Mouse (Mus musculus): ENCODE results near the gene Dusp7.

DNA sequence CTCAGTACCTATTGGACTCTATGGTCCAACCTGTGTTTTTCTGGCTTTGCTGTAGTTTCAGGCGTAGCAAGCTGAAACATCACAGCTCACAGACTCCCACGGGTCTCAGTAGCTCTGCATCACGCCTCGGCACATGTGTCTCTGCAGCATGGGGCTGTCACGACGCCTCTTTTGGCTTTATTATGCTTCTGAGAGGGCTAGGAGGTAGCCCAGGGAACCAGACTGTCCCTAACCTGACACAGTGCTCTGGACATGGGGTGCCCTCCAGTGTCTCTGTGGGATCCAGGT is 2.9 kb downstream of the Dusp7 start:
- no peak for TF ChIP-seq CTCF (IDR thresholded peaks at IDR 0.05; ENCODE audit: insufficient read depth, low read length)
- TF ChIP-seq POLR2A (IDR thresholded peaks at IDR 0.05; ENCODE audit: borderline replicate concordance, extremely low read depth, low read depth, low read length) = no peak
